Mouse (Mus musculus) ovary, adult 18-20 months (tissue): ENCODE data around the gene Spata31d1b.
"Not testable (repeated sequence)": the region's sequence is repeated elsewhere in the genome, so short reads cannot be mapped to it uniquely, and the experiment has no call there.

Experiments used
- DNase-seq: peaks from one replicate; pipeline ENCODE4 v3.0.0; 2022; ENCODE audit warnings: low spot score, mixed read lengths

The Spata31d1b gene

GRCm38 (mm10) chr13:59711984-59712383 lies at the start of gene Spata31d1b:
Gene Spata31d1b, plus strand, starts transcription at chr13:59712284.
- DNase-seq = not testable (repeated sequence)

GRCm38 (mm10) chr13:59663939-59664712 lies 48.0 kb upstream of the Spata31d1b start:
- no peak for DNase-seq

GRCm38 (mm10) chr13:59667763-59668162 lies 44.3 kb upstream of the Spata31d1b start:
- no peak for DNase-seq

GRCm38 (mm10) chr13:59668501-59669093 lies 43.5 kb upstream of the Spata31d1b start:
- DNase-seq = no peak

GRCm38 (mm10) chr13:59669946-59670345 lies 42.1 kb upstream of the Spata31d1b start:
- no peak for DNase-seq

GRCm38 (mm10) chr13:59671521-59671920 lies 40.6 kb upstream of the Spata31d1b start:
- no peak for DNase-seq

- DNase-seq = no peak
Measured at GRCm38 (mm10) chr13:59672248-59672647, 39.8 kb upstream of the Spata31d1b start.

GRCm38 (mm10) chr13:59673597-59673996 lies 38.5 kb upstream of the Spata31d1b start:
- no peak for DNase-seq

- DNase-seq = no peak
Measured at GRCm38 (mm10) chr13:59674215-59674614, 37.9 kb upstream of the Spata31d1b start.

GRCm38 (mm10) chr13:59674761-59675150 lies 37.3 kb upstream of the Spata31d1b start:
- DNase-seq = no peak

GRCm38 (mm10) chr13:59675151-59676011 lies 36.7 kb upstream of the Spata31d1b start, which contains the start of gene Golm1:
Gene Golm1, minus strand, starts transcription at chr13:59675811.
- DNase-seq = peak; percentile 29

- DNase-seq = no peak
Measured at GRCm38 (mm10) chr13:59676316-59677229, 35.5 kb upstream of the Spata31d1b start.

- no peak for DNase-seq
Measured at GRCm38 (mm10) chr13:59679306-59679705, 32.8 kb upstream of the Spata31d1b start.

GRCm38 (mm10) chr13:59679908-59680307 lies 32.2 kb upstream of the Spata31d1b start:
- no peak for DNase-seq

- no peak for DNase-seq
Measured at GRCm38 (mm10) chr13:59682629-59683028, 29.5 kb upstream of the Spata31d1b start.

GRCm38 (mm10) chr13:59685236-59685635 lies 26.8 kb upstream of the Spata31d1b start:
- no peak for DNase-seq

GRCm38 (mm10) chr13:59688338-59688770 lies 23.7 kb upstream of the Spata31d1b start:
- DNase-seq = peak; percentile 11

GRCm38 (mm10) chr13:59689313-59689712 lies 22.8 kb upstream of the Spata31d1b start:
- no peak for DNase-seq

GRCm38 (mm10) chr13:59689843-59690242 lies 22.2 kb upstream of the Spata31d1b start:
- DNase-seq = no peak

- DNase-seq = no peak
Measured at GRCm38 (mm10) chr13:59690576-59690975, 21.5 kb upstream of the Spata31d1b start.

GRCm38 (mm10) chr13:59691478-59691877 lies 20.6 kb upstream of the Spata31d1b start:
- DNase-seq = no peak
